Mouse (Mus musculus): ENCODE results near the gene Atp6v1f.

DNA sequence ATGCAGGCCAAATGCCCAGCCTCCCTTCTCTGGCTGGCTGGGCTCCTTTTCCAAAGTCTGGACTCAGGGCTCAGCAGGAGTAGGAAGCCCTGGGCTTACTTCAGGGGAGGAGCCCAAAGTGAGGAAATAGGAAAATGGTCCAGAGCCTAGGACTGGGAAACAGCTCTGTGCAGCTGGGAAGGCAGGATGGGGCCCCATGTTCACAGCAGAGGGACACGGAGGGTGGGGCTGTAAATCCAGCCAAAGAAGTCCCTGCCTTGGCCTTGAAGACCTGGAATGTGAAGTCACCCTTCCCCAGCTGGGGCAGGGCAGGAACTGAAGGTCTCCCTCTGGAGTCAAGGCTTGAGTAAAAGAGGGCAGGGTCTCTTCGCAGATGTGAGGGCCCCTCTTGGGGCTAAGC lies 41.6 kb downstream of the Atp6v1f start:
- TF ChIP-seq POLR2A (IDR thresholded peaks at IDR 0.05; ENCODE audit: low read depth, low read length) (no peak), USF1 (IDR thresholded peaks at IDR 0.05; ENCODE audit: low read depth, low read length) (no peak), CHD2 (IDR thresholded peaks at IDR 0.05; ENCODE audit: low read length) (no peak), IRF4 (IDR thresholded peaks at IDR 0.05; ENCODE audit: low read depth, low read length) (no peak), NELFE (IDR thresholded peaks at IDR 0.05; ENCODE audit: low read depth, low read length) (no peak)

All from CH12.LX (cell line).